Mouse (Mus musculus): ENCODE measurements around the gene Cyth1. TPM values are rescaled to one million over a fixed set of nuclear protein-coding genes. Genes with fewer than 3 reads are reported as not detected.
A peak's percentile ranks its signal among the peaks of the same experiment; 100 is the strongest.

The Cyth1 gene
- total RNA-seq (2021), result 10 to 100 TPM; 28.6 to 35.8 TPM
- long read RNA-seq, experiment 1, partial matches to known transcripts, result 1 of 45 reads
- long read RNA-seq, experiment 1, other reads (novel, unspliced or antisense), result 40 of 45 reads
- long read RNA-seq, experiment 2, transcript Cyth1-201 (13 exons, 3,135 nt), result major isoform, 7 of 15 reads
- long read RNA-seq, experiment 2, partial matches to known transcripts, result 0 of 15 reads
- long read RNA-seq, experiment 2, other reads (novel, unspliced or antisense), result 8 of 15 reads

DNA sequence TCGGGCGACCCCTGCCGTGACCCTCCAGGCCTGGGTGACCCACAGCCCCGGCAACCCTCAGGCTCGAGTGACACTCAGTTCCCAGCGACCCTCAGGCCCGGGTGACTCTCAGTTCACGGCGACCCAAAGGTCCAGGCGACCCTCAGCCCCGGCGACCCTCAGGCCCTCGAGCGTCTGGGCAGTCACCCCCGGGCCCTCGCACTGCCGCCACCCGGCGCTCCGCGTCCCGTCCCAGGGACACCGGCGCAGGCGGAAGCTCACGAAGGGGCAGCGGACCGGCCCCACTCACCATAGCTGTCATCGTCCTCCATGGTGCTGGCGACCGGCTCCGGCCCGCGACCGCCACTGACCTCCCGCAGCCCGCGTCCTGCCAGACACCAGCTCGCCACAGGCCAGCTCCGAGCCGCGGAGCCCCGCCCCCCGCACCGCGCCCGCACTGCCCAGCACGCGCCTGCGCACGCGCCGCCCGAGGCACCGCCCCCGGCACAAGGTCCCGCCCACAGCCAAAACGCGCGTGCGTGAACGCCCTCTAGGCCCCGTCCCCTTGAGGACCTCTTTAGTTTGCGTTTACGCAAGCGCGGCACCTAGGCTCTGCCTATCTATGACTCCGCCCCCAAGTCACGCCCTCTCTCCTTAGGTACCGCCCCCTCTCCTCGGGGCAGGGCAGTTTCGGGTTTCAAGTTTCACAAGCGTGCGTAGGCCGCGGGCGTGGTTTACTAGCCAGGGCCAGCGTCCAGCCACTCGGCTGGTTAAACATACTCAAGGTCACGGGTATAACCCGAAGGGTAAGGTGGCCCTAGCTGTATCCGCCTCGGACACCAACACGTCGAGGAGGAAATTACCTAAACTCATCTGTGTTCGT is at the start of gene Cyth1:
Cyth1 (minus strand) TSS at position 443 of the 862 bp plus-strand sequence.
- peak; percentile 100 for DNase-seq

DNA sequence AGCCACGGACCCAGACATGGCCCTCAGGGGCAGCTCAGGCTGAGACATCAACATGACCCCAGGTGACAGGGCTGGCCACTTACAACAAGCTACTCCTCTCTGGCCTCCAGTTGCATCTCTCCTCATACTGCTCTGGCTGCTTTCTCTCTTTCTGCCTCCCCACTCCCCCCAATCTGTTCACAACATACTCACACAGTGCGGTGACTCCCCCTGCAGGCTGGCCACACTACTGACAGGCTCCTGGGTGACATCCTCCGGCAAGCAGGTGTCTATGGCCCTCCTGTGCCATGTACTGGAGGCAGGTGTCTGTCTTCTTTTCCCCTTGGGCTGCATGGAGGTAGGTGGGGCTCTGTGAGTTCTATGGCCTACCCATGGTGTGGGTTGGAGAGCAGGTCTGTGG is 49.6 kb upstream of the Cyth1 start:
- no peak for DNase-seq

DNA sequence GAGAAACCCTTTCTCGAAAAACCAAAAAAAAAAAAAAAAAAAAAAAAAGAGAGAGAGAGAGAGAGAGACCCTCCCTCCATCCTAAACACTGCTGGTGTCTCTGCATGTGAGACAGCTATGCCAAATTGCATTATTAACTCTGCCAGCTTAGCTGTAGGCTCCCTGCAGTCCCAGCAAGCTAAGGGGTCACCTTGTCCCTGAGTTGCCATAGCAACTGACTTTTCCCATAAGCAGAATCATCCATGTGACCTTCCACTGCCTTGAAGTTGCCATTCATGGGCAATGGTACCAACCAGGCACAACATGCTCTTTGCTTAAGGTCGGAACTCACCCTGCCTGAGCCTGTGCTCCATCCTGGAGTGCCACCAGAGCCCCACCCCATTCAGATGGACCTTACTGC is 46.6 kb upstream of the Cyth1 start:
- DNase-seq, result no peak

DNA sequence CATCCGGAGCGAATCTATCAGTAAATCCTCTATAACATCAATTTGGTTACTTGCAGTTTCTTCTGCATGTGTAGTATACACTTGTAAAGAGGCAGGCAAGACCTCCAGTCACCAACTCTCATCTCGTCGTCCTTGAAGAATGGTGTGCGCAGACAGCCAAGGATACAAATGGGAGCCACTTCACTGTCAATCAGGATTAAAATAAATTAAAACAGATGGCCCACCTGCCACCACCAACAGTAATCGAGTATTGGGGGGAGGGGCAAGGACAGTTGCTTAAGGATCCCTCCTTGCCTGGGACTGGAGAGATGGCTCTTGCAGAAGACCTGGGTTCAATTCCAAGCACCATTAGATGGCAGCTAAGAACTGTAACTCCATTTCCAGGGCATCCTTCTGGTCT is 44.3 kb upstream of the Cyth1 start:
- DNase-seq, result no peak

DNA sequence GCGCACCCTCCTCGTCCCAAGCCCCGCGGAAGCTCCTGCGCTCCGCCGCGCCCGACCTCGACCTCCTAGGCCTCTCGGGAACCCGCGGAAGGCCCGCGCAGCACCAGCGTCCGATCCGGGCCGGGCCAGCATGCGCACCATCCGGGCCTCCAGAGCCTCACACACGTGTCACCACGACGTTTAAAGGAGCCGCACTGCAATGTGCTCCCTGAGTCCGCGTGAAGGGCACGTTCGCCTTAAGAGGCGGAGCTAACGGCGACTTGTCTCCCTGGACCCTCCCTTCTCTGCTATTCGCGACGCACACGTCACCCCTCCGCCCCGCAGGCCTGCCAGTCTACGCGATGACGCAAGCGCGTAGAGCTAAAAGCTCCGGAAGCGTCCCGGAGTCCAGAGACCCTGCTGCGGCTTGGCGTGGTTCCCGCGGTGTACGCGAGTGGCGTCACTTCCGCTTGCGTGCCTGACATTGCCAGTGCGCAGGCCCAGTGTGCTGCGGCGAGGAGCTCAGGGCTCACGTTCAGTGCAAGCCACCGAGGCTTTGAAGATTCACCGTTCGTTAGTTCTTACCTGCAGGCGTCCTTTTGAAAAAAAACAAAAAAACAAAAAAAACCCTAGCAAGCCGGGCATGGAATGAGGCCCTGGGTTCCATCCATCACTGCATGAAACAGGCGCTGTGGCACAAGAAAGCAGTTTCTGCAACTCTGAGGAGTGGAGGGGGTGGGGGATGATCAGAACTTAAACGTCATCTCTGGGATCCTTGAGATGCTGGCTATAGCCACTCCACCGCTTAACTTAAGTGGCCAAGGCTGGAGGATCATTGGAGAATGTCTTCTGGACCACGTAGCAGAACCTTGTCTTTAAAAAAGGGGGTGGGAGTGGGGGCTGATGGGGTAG is 41.9 kb upstream of the Cyth1 start, which contains the start of gene Usp36:
Usp36 (minus strand) TSS at position 246 of the 891 bp plus-strand sequence.
- peak; percentile 99 to 100 for DNase-seq

DNA sequence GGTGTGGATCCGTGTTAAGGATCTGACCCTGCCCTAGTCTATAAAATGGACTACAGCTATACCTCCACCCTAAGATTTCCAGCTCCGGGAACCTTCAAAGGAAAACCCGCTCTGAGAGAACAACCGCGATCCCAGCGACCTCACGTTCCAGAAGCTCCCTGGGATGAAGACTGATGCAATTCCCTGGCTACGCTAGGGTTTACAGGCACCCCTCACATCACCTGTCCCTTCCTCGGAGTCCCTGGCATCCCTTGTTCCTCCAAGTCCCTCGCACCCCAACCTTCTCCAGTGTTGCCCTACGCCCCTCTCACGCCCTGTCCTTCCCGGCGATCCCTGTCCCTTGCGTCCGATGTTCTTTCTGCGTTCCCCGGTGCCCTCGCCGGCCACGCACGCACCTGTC is 41.2 kb upstream of the Cyth1 start:
- no peak for DNase-seq

DNA sequence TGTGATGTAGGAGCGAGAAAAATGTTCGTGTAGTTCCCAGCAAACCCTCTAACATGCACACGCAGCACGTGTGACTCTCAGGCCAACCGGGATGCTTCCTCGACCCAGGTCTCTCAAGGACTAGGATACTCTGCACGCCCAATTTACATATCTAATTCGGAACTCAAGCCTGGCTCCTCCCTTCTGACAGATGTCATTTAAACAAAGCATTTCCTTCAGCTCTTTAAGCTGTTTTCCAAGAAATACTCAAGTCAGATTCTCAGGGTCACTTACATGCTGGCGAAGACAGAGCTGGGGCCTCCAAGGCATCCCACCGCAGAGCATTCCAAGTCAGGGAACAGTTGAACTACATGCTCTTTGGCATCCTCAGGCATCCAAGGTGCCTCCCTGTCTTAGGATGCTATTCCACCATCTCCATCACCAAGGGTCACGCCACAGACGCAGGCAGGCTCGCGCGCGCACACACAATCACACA is 40.7 kb upstream of the Cyth1 start:
- DNase-seq, result peak; percentile 17 to 21

DNA sequence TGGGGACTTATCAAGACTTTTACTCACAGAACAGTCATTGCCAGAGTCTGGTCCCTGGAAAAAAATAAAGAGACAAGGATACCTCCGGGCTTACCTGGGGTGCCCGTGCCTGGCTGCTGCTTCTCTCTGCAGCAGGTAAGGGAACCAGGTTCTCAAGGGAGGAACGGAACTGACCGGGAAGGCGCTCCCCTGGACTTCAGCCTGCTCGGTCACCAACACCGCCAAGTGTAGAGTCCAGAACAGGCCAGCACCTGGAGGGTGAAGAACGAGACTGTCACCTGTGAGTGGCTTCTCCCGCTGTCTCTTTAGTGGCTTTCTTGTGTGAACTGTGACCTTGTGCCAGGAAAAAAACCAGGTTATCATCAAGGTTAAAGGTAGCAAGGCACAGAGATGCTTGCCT is 39.2 kb upstream of the Cyth1 start:
- DNase-seq, result no peak

DNA sequence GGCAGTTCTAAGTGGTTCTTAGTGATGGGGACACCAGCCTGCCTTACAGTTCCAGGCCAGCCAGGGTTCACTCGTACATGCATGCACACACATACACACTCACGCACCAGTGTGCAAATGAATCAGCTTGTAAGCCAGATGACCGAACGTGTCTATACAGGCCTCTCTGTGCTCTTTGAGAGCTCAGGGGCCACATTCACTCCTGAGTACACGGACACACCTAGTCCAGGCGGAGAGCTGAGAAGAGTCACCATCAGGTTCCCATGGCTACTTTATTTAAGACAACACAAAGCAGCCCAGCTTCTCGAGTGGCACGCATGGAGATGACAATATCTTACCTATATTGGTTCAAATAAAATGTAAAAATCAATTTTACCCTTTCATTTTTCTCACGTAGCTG is 38.0 kb upstream of the Cyth1 start:
- no peak for DNase-seq

DNA sequence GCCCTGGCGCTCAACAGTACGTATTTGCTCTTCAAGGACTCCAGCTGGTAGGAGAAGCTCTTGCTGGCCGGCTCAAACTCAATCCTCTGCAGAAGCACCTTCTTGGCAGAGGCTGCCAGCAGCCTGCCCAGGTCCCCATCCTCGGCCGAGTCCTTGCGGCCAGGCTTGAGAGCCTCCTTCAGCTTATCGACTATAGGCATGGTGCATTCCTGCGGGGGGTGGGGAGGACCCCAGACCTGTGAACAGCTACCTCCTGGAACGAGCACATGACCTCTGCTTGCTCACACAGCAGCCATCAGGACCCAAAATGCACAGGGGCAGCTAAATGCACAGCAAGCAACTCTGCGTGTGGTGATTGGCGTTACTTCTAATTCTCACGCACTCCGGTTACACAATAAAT is 37.4 kb upstream of the Cyth1 start:
- DNase-seq, result no peak

DNA sequence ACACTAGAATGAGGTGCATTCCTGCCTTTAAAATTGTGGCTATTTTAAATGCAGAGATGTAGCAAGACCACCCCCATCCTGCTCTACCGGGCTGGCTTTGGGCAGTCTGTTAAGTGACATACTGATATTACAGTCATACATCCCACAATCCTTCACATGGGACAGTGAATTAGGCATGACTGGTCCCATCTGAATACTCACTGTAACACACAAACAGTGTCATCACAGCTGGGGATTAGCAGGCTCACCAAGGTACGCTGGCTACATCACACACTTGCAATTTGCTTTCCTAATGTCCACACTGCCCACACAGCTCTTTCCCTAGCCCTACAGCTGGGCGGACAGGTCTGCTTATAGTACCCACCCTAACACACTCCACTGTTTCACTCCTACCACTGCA is 31.8 kb upstream of the Cyth1 start:
- no peak for DNase-seq

DNA sequence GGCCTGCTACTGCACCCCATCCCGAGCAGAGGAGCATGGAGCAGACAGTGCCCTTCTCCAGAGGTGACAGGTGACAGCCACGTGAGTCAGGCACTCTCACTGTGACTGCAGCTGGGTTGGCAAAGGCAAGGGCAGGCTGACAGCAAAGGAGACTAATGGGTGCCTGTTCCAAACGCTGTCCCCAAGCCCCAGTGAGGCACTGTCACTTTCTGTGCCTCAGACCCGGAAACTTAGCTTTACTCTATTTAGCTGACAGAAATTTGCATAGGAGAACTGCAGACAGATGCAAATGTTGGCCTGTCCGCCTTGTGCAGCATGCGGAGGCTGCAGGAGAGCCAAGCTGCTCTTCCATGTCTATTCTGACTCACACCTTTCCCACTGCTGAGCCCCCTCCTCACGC is 27.9 kb upstream of the Cyth1 start:
- DNase-seq, result no peak

DNA sequence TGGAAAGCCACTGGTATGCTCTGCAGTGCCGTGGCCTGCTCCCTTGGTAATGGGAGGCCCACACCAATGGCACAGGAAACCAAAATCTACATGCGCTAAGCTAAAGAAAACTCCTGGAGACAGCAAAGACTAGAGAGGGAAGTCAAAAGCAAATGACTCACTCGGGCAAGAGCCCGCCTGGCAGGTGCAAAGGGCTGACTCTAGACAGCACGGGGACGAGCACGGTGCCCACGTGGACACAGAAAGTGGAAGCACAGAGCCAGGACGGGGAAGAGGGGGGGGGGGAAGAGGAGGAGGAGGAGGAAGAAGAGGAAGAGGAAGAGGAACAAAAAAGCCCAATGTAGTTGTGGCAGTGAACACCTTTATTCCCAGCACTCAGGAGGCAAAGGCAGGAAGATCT is 26.7 kb upstream of the Cyth1 start:
- DNase-seq, result no peak

DNA sequence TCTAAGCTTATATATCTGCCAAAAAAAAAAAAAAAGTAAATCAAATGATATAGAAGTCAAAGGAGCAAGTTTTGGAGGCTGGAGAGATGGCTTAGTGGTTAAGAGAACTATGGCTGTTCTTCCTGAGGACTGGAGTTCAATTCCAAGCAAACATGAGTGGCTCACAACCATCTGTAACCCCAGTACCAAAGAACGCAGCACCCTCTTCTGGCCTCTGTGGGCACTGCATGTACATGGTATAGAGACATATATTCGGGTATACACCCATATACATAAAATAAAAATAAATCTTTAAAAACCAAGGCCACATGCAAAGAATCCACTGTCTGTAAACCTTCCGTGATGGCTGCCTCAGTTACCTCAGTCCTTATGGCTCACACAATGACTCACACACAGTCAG is 21.4 kb upstream of the Cyth1 start:
- peak in 1 of 2 experiments; percentile 47 for DNase-seq

DNA sequence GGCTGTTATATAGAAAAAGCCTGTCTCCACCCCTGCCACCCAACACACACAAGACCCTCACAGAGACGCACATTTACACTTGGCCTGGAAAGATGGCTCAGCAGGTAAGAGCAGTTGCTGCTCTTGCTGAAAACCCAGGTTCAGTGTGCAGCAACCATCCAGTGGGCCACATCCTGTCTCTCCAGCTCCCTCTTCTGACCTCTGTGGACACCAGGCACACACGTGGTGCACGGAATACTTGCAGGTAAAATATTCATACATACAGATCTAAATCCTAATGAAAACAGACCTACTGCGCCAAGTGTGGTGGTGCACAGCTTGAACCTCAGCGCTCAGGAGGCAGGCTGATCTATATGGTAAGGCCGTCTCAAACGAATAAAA is 18.3 kb upstream of the Cyth1 start:
- DNase-seq, result peak in 1 of 2 experiments; percentile 39

DNA sequence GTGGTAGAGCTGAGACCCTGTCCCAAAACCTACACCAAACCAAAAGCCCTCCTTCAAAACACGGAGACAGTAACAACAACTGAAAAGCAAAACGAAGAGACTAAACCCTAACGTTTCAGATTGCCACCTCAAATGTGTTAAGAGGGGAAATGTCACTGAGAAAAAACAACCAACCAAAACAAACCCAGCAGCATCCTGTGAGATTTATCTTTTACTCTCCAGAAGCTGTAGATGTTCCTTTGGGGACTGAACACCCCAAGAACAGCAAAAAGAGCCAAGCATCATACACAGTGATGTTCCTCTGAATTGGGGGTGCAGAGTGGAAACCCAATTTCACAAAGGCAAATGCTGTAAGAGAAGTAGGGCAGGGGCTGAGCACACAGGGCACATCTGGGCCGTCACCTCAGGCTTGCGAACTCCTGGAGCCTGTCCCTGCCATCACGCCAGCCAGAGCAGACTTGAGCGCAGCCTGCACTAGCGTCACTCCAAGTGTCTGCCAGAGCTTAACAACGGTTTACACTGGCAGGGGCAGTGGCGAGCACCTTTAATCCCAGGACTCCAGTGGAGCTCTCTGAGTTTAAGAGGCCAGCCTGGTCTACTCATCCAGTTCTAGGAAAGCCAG is 17.8 kb upstream of the Cyth1 start:
- DNase-seq, result peak in 1 of 2 experiments; percentile 34

DNA sequence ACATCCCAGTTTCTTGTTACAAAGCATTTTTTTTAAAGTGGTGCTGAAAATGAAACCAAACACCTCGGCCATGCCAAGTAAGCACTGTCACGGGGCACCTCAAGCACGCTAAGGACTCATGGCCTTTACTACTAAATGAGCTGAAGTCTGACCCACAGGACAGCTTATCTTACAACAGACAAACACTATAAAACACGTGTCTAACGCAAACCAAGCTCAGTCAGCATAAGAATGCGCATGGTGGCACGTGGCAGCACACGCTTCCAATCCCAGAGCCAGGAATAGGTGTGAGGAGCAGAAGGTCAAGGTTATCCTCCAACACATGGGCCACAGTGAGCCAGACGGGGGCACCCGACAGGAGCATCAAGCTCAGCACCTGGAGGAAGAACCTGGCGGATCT is 17.2 kb upstream of the Cyth1 start:
- DNase-seq, result peak; percentile 41 to 55

DNA sequence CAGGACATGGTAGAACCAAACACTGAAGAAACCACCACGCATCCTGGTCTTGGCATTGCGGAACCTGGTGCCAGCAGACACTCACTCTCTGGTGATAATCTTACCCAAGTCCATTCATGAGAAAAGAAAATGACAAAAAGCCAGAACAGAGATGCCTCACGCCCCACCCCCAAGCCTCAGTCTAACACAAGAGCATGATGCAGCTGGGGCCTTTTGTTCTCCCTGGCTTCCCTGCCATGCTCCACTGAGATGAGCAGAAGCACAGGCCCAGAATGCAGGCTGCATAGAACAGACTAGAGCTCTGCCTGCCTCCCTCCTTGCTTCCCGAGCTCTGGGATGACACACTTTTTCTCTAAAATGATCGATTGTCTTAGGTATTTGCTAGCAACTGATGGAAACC is 14.8 kb upstream of the Cyth1 start:
- no peak for DNase-seq

DNA sequence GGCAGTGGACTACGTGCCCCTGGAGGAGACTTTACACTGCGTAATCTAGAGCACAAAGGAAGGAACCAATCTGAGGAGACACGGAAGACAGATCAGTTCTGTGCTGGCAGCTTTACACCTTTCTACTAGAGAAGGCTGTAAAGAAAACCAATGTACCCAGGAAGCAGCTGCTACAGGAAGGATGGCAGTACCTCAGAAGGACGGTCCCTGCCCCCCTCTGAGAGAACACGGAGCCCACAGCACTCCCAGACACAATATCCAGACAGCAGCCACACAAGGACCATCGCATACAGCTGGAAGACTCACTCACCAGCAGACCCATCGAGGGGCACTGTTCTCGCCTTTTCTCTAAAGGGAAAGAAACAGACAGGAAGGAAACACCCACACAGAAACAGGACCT is 11.7 kb upstream of the Cyth1 start:
- no peak for DNase-seq

DNA sequence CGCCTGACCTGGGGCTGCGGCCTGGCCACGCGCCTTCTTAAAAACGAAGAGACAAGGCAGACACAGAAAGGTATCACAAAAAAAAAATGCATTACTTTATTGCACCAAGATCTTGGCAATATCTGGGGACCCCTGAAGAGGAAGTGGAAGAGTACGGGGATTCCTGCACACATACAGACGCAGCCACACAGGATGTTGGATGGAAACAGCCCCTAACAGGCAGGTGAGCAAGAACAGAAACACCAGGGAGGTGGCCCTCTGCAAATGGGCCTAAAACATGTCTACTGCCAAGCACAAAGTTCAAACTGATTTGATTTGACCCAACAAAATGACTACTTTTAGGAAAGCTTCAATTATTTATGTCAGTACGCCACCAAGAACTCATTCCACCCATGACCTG is 11.2 kb upstream of the Cyth1 start:
- DNase-seq, result no peak

DNA sequence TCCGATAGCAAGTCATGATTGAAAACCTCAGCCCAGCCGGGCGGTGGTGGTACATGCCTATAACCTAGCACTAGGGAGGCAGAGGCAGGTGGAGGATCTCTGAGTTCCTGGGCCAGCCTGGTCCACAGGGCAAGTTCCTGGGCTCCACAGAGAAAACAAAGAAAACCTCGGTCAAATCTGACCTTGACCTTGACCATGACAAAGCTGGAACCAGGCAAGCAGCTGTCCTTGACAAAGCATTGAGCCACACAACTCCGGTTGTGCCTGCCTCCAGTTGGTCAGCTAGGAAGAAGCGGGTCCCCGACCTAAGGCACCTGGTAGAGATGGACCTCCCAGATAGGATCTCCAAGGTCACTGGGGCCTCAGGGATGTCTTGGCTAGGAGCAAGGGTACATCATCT is 8.0 kb upstream of the Cyth1 start:
- peak; percentile 57 for DNase-seq
